Mouse (Mus musculus): ENCODE data around the gene Oxnad1. TPM values are rescaled to one million over a fixed set of nuclear protein-coding genes. Genes with fewer than 3 reads are reported as not detected.
A peak's percentile ranks its signal among the peaks of the same experiment; 100 is the strongest.
"Not testable (repeated sequence)": the region's sequence is repeated elsewhere in the genome, so short reads cannot be mapped to it uniquely, and the experiment has no call there.

Oxnad1 gene
- polyA plus RNA-seq, 1 experiment from 2014 or later, result 20.4 TPM

- H3K4me2 ChIP-seq, result no peak overlapping the region
- ATAC-seq (ENCODE audit: insufficient number of reproducible peaks, insufficient read depth, low FRiP score, low TSS enrichment, low read depth), result no peak
- no peaks in the 10 kb centered on the region for H3K4me1 ChIP-seq
- H3K36me3 ChIP-seq, result no peaks in the 10 kb centered on the region
- no peak overlapping the region for H3K27ac ChIP-seq
- H3K9ac ChIP-seq, result no peak overlapping the region
- no peaks in the 10 kb centered on the region for H3K27me3 ChIP-seq
- H3K9me3 ChIP-seq, result no peaks in the 10 kb centered on the region
- H3K4me3 ChIP-seq, result no peak overlapping the region
Observed at GRCm38 (mm10) chr14:32072807-32073206, 12.4 kb upstream of the Oxnad1 start.

- H3K4me2 ChIP-seq, result no peak overlapping the region
- 50% methylated on average over 8 of the region's 8 CpGs for WGBS
- no peaks in the 10 kb centered on the region for H3K4me1 ChIP-seq
- H3K27ac ChIP-seq, result no peak overlapping the region
- no peaks in the 10 kb centered on the region for H3K36me3 ChIP-seq
- no peak for ATAC-seq (ENCODE audit: insufficient number of reproducible peaks, insufficient read depth, low FRiP score, low TSS enrichment, low read depth)
- no peak overlapping the region for H3K9ac ChIP-seq
- H3K27me3 ChIP-seq, result no peaks in the 10 kb centered on the region
- no peak overlapping the region for H3K4me3 ChIP-seq
- no peaks in the 10 kb centered on the region for H3K9me3 ChIP-seq
Observed at GRCm38 (mm10) chr14:32073211-32073685, 11.9 kb upstream of the Oxnad1 start.

- H3K9ac ChIP-seq, result no peak overlapping the region
- 50% methylated on average over 7 of the region's 7 CpGs for WGBS
Observed at GRCm38 (mm10) chr14:32073901-32074300, 11.3 kb upstream of the Oxnad1 start.

GRCm38 (mm10) chr14:32076896-32077575 lies 8.1 kb upstream of the Oxnad1 start:
- Histone ChIP-seq H3K9me3 (no peaks in the 10 kb centered on the region), H3K27ac (no peak overlapping the region), H3K36me3 (peaks cover 14% of the 10 kb centered on the region), H3K4me1 (no peaks in the 10 kb centered on the region), H3K9ac (no peak overlapping the region; the same call in 1 of the 2 replicates), H3K4me2 (no peak overlapping the region), H3K4me3 (no peak overlapping the region), H3K27me3 (no peaks in the 10 kb centered on the region)
- WGBS, result 47% methylated on average over 8 of the region's 8 CpGs
- no peak for ATAC-seq (ENCODE audit: insufficient number of reproducible peaks, insufficient read depth, low FRiP score, low TSS enrichment, low read depth)

More at GRCm38 (mm10) chr14:32073901-32074300, 11.3 kb upstream of the Oxnad1 start:
- ATAC-seq (ENCODE audit: insufficient number of reproducible peaks, insufficient read depth, low FRiP score, low TSS enrichment, low read depth), result no peak
- H3K4me2 ChIP-seq, result no peak overlapping the region
- no peaks in the 10 kb centered on the region for H3K36me3 ChIP-seq
- no peak overlapping the region for H3K4me3 ChIP-seq
- H3K4me1 ChIP-seq, result no peaks in the 10 kb centered on the region
- no peaks in the 10 kb centered on the region for H3K27me3 ChIP-seq
- H3K9me3 ChIP-seq, result no peaks in the 10 kb centered on the region
- no peak overlapping the region for H3K27ac ChIP-seq

- Histone ChIP-seq H3K9me3 (no peaks in the 10 kb centered on the region), H3K36me3 (peaks cover 25% of the 10 kb centered on the region), H3K4me3 (no peak overlapping the region), H3K4me1 (peaks cover 3% of the 10 kb centered on the region), H3K27ac (no peak overlapping the region), H3K4me2 (no peak overlapping the region), H3K27me3 (no peaks in the 10 kb centered on the region), H3K9ac (no peak overlapping the region)
- no peak for ATAC-seq (ENCODE audit: insufficient number of reproducible peaks, insufficient read depth, low FRiP score, low TSS enrichment, low read depth)
- WGBS, result 82% methylated on average over 10 of the region's 10 CpGs
Observed at GRCm38 (mm10) chr14:32081026-32081425, 4.1 kb upstream of the Oxnad1 start.

- Histone ChIP-seq H3K4me3 (no peak overlapping the region), H3K36me3 (peaks cover 25% of the 10 kb centered on the region), H3K4me1 (peaks cover 13% of the 10 kb centered on the region), H3K4me2 (no peak overlapping the region), H3K9ac (no peak overlapping the region), H3K27ac (no peak overlapping the region), H3K9me3 (no peaks in the 10 kb centered on the region), H3K27me3 (no peaks in the 10 kb centered on the region)
- 89% methylated on average over 6 of the region's 6 CpGs for WGBS
- ATAC-seq (ENCODE audit: insufficient number of reproducible peaks, insufficient read depth, low FRiP score, low TSS enrichment, low read depth), result no peak
Observed at GRCm38 (mm10) chr14:32082891-32083290, 2.3 kb upstream of the Oxnad1 start.

- Histone ChIP-seq H3K4me1 (peaks cover 13% of the 10 kb centered on the region), H3K27me3 (no peaks in the 10 kb centered on the region), H3K4me3 (no peak overlapping the region), H3K9me3 (no peaks in the 10 kb centered on the region), H3K27ac (no peak overlapping the region), H3K36me3 (peaks cover 25% of the 10 kb centered on the region), H3K4me2 (no peak overlapping the region), H3K9ac (no peak overlapping the region)
- ATAC-seq (ENCODE audit: insufficient number of reproducible peaks, insufficient read depth, low FRiP score, low TSS enrichment, low read depth), result no peak
- WGBS, result 94% methylated on average over 2 of the region's 2 CpGs
Observed at GRCm38 (mm10) chr14:32083466-32083865, 1.7 kb upstream of the Oxnad1 start.

GRCm38 (mm10) chr14:32085486-32086201 lies 470 bp downstream of the Oxnad1 start, which contains the start of gene Dph3:
Gene Dph3 (minus strand): TSS chr14:32085729.
- Histone ChIP-seq H3K27ac (peak within 1 kb of the TSS; percentile 86), H3K27me3 (no peaks in the 10 kb centered on the region), H3K9ac (peak within 1 kb of the TSS; percentile 79), H3K4me2 (peak within 1 kb of the TSS; percentile 72), H3K4me3 (peak within 1 kb of the TSS; percentile 68), H3K4me1 (peaks cover 17% of the 10 kb centered on the region), H3K36me3 (peaks cover 24% of the 10 kb centered on the region), H3K9me3 (no peaks in the 10 kb centered on the region)
- under 1% methylated on average over 43 of the region's 43 CpGs for WGBS
- peak; percentile 92 for ATAC-seq (ENCODE audit: insufficient number of reproducible peaks, insufficient read depth, low FRiP score, low TSS enrichment, low read depth)

- Histone ChIP-seq H3K4me2 (peak overlapping the region; percentile 72), H3K36me3 (peaks cover 18% of the 10 kb centered on the region), H3K27ac (peak overlapping the region; percentile 86), H3K9ac (peak overlapping the region; percentile 79), H3K9me3 (no peaks in the 10 kb centered on the region), H3K4me1 (peaks cover 23% of the 10 kb centered on the region), H3K27me3 (no peaks in the 10 kb centered on the region), H3K4me3 (peak overlapping the region; percentile 68)
- no peak for ATAC-seq (ENCODE audit: insufficient number of reproducible peaks, insufficient read depth, low FRiP score, low TSS enrichment, low read depth)
- WGBS, result 29% methylated on average over 8 of the region's 8 CpGs
Observed at GRCm38 (mm10) chr14:32086226-32086625, 1.1 kb downstream of the Oxnad1 start.

GRCm38 (mm10) chr14:32087584-32088248 lies 2.5 kb downstream of the Oxnad1 start:
- Histone ChIP-seq H3K36me3 (peaks cover 13% of the 10 kb centered on the region), H3K4me1 (peaks cover 27% of the 10 kb centered on the region)
- ATAC-seq (ENCODE audit: insufficient number of reproducible peaks, insufficient read depth, low FRiP score, low TSS enrichment, low read depth); H3K4me3 ChIP-seq; H3K27ac ChIP-seq; H3K9me3 ChIP-seq; H3K27me3 ChIP-seq; H3K4me2 ChIP-seq; H3K9ac ChIP-seq: not testable (repeated sequence)
- 88% methylated on average over 7 of the region's 7 CpGs for WGBS

GRCm38 (mm10) chr14:32091124-32091523 lies 6.0 kb downstream of the Oxnad1 start:
- 31% methylated on average over 4 of the region's 4 CpGs for WGBS
- H3K27ac ChIP-seq, result no peak overlapping the region

More at GRCm38 (mm10) chr14:32091124-32091523, 6.0 kb downstream of the Oxnad1 start:
- peaks cover 27% of the 10 kb centered on the region for H3K36me3 ChIP-seq
- ATAC-seq (ENCODE audit: insufficient number of reproducible peaks, insufficient read depth, low FRiP score, low TSS enrichment, low read depth), result no peak
- peaks cover 23% of the 10 kb centered on the region for H3K4me1 ChIP-seq
- no peak overlapping the region for H3K9ac ChIP-seq
- no peaks in the 10 kb centered on the region for H3K9me3 ChIP-seq
- H3K4me3 ChIP-seq, result no peak overlapping the region
- no peaks in the 10 kb centered on the region for H3K27me3 ChIP-seq
- no peak overlapping the region for H3K4me2 ChIP-seq
